Mouse (Mus musculus) embryonic fibroblast, embryonic 13.5 days (primary cell): ENCODE results near the gene Akap7. TPM values are rescaled to one million over a fixed set of nuclear protein-coding genes. Genes with fewer than 3 reads are reported as not detected.
"Not testable (repeated sequence)": the region's sequence is repeated elsewhere in the genome, so short reads cannot be mapped to it uniquely, and the experiment has no call there.

Experiments used
- H3K27ac ChIP-seq: 2 replicates; pipeline ENCODE4 v1.5.1; 2012; ENCODE audit warnings: low read length, control low read depth, inconsistent platforms; ENCODE audit not compliant: insufficient read depth
- H3K4me1 ChIP-seq: 2 replicates; pipeline ENCODE4 v1.6.1; 2011; ENCODE audit warnings: low read length; ENCODE audit not compliant: control insufficient read depth, insufficient read depth
- H3K4me3 ChIP-seq: 2 replicates; pipeline ENCODE4 v1.5.1; 2011; ENCODE audit warnings: mild to moderate bottlenecking, control low read depth, low read length; ENCODE audit not compliant: insufficient read depth
- CTCF ChIP-seq: IDR thresholded peaks from 2 replicates; pipeline ENCODE4 v1.5.1; 2011; ENCODE audit warnings: mild to moderate bottlenecking, control low read depth, low read length, moderate library complexity, borderline replicate concordance; ENCODE audit not compliant: insufficient read depth
- POLR2A ChIP-seq: IDR thresholded peaks from 2 replicates; pipeline ENCODE4 v1.6.1; 2011; ENCODE audit warnings: low read depth, mild to moderate bottlenecking, control low read depth, low read length, moderate library complexity
- polyA plus RNA-seq: library from polyadenylated mRNA; stranded (reverse); fragments of >200 nt; gene quantifications from 2 replicates; pipeline ENCODE4 v1.2.4, GENCODE M21; 2011; ENCODE audit warnings: low read depth; ENCODE audit not compliant: missing spikeins, insufficient read length

The Akap7 gene
- polyA plus RNA-seq, 1 experiment, result 18.9 TPM

- H3K4me1 ChIP-seq, result no peaks in the 10 kb centered on the region
- H3K4me3 ChIP-seq, result no peak overlapping the region
- H3K27ac ChIP-seq, result no peak overlapping the region
- TF ChIP-seq CTCF (no peak), POLR2A (no peak)
Measured at GRCm38 (mm10) chr10:25184819-25185603, 122.7 kb downstream of the Akap7 start.

- TF ChIP-seq CTCF (no peak), POLR2A (no peak)
- Histone ChIP-seq H3K4me3 (no peak overlapping the region), H3K4me1 (no peaks in the 10 kb centered on the region)
Measured at GRCm38 (mm10) chr10:25183271-25183670, 124.4 kb downstream of the Akap7 start.

GRCm38 (mm10) chr10:25179030-25179429 lies 128.6 kb downstream of the Akap7 start:
- Histone ChIP-seq H3K27ac (no peak overlapping the region), H3K4me3 (no peak overlapping the region), H3K4me1 (no peaks in the 10 kb centered on the region)
- TF ChIP-seq CTCF (no peak), POLR2A (no peak)

More at GRCm38 (mm10) chr10:25183271-25183670, 124.4 kb downstream of the Akap7 start:
- no peak overlapping the region for H3K27ac ChIP-seq

GRCm38 (mm10) chr10:25177270-25177669 lies 130.4 kb downstream of the Akap7 start:
- no peaks in the 10 kb centered on the region for H3K4me1 ChIP-seq
- H3K4me3 ChIP-seq, result no peak overlapping the region
- TF ChIP-seq CTCF, result no peak
- TF ChIP-seq POLR2A, result no peak

GRCm38 (mm10) chr10:25174872-25175271 lies 132.8 kb downstream of the Akap7 start:
- no peak overlapping the region for H3K4me3 ChIP-seq
- no peak for TF ChIP-seq POLR2A
- H3K4me1 ChIP-seq, result no peaks in the 10 kb centered on the region
- H3K27ac ChIP-seq, result no peak overlapping the region

More at GRCm38 (mm10) chr10:25177270-25177669, 130.4 kb downstream of the Akap7 start:
- no peak overlapping the region for H3K27ac ChIP-seq

- TF ChIP-seq CTCF (no peak), POLR2A (no peak)
- no peak overlapping the region for H3K27ac ChIP-seq
- H3K4me1 ChIP-seq, result no peaks in the 10 kb centered on the region
- no peak overlapping the region for H3K4me3 ChIP-seq
Measured at GRCm38 (mm10) chr10:25167365-25168194, 140.1 kb downstream of the Akap7 start.

- not testable (repeated sequence) for H3K27ac ChIP-seq, H3K4me3 ChIP-seq, H3K4me1 ChIP-seq
Measured at GRCm38 (mm10) chr10:25163510-25163909, 144.2 kb downstream of the Akap7 start.

GRCm38 (mm10) chr10:25161701-25162100 lies 146.0 kb downstream of the Akap7 start:
- no peaks in the 10 kb centered on the region for H3K4me1 ChIP-seq
- TF ChIP-seq POLR2A, result no peak

GRCm38 (mm10) chr10:25158651-25159050 lies 149.0 kb downstream of the Akap7 start:
- TF ChIP-seq POLR2A, result no peak
- no peak for TF ChIP-seq CTCF
- Histone ChIP-seq H3K4me3 (no peak overlapping the region), H3K27ac (no peak overlapping the region), H3K4me1 (no peaks in the 10 kb centered on the region)

More at GRCm38 (mm10) chr10:25161701-25162100, 146.0 kb downstream of the Akap7 start:
- no peak overlapping the region for H3K27ac ChIP-seq
- no peak overlapping the region for H3K4me3 ChIP-seq

- Histone ChIP-seq H3K4me1 (no peaks in the 10 kb centered on the region), H3K4me3 (no peak overlapping the region), H3K27ac (no peak overlapping the region)
- TF ChIP-seq CTCF, result no peak
- TF ChIP-seq POLR2A, result no peak
Measured at GRCm38 (mm10) chr10:25157339-25157738, 150.3 kb downstream of the Akap7 start.
